Mouse (Mus musculus): ENCODE measurements around the gene Gadd45gip1.

DNA sequence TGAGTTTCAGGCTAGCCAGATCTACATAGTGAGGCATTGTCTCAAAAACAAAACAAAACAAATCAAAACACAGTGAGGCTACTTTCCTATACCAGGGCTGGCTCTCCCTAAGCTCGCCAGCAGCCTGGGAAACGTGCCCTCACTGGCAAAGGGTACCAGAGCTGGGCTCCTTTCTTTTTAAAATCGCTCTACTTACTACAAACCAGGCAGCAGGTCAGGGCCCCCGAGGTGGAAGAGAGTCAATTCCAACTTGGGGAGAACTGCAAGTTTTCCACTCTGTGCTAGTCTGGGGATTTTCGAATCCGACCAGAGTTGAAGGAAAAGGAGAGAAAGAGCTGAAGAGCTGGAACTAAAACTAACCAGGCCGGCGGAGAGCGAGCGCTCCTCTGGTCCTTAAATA is 48.6 kb upstream of the Gadd45gip1 start:
- no peak for TF ChIP-seq CTCF (IDR thresholded peaks at IDR 0.05; ENCODE audit: borderline replicate concordance, insufficient read depth, low read depth, low read length)
- TF ChIP-seq POLR2A (IDR thresholded peaks at IDR 0.05; ENCODE audit: borderline replicate concordance, insufficient read depth, low read length): no peak
